In the genomic region with DNA sequence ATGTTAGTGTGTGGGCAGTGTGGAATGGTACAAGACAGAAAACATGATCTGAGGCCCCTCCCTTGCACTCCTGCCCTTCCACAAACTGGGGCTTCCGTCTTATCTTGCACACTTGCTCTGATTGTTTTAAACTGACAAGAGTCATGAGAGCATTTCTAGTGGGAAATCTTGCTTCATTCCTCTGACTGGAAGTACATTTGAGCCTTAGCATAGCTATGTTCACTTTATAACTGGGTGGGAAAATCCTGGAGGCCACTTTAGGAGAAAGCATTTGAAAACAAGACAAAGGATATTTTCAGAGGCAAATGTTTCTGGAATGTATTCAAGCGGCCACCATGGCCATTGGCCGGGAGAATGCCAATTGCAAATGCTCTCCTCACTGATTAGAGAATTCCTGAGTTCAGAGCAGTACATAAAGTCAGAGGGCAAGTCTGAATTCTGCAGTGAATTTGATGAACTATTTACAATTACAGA, we compare ENCODE assay signal across 15 mouse cellular contexts.
DNase-seq lines count a peak whose midpoint lies in the region; ATAC-seq and TF ChIP-seq lines count a peak whose summit lies in the region.
"Had no signal": no experiment of that assay in that cellular context is flagged by ENCODE, and none has a peak within 500 bp of the region (broad histone marks: within the 10 kb centered on the region; RNA-seq: fewer than 3 reads in every experiment).

No protein-coding gene starts in this region.

- no peaks in the 10 kb centered on the region for H3K9me3 ChIP-seq in heart, embryonic 11.5 days (replicated peaks; ENCODE audit: control insufficient read depth, low read length)
- H3K9me3 ChIP-seq in limb, embryonic 15.5 days, result no peaks in the 10 kb centered on the region
- H3K9me3 ChIP-seq in limb, embryonic 10.5 days (replicated peaks), result no peaks in the 10 kb centered on the region
- H3K9me3 ChIP-seq: hindbrain, embryonic 13.5 days; midbrain, embryonic 10.5 days had no signal

- no peak overlapping the region for H3K4me2 ChIP-seq in heart, embryonic 11.5 days
- H3K4me2 ChIP-seq in limb, embryonic 15.5 days, result no peak overlapping the region
- H3K4me2 ChIP-seq: hindbrain, embryonic 13.5 days had no signal

- no peak overlapping the region for H3K4me3 ChIP-seq in heart, embryonic 11.5 days (ENCODE audit: low read depth, low read length)
- no peak overlapping the region for H3K4me3 ChIP-seq in limb, embryonic 15.5 days
- H3K4me3 ChIP-seq in limb, embryonic 10.5 days, result no peak overlapping the region
- no peak overlapping the region for H3K4me3 ChIP-seq in embryonic fibroblast, embryonic 13.5 days (ENCODE audit: insufficient read depth, low read length)
- H3K4me3 ChIP-seq: hindbrain, embryonic 13.5 days; midbrain, embryonic 10.5 days had no signal

- DNase-seq in heart, adult 8-10 months (ENCODE audit: low spot score), result no peak
- no peak for DNase-seq in limb, embryonic 10.5 days (ENCODE audit: low spot score)
- DNase-seq in lung, postnatal 10 days, result peak; percentile 52
- DNase-seq in right cerebral cortex, postnatal 14 days, result no peak
- DNase-seq in ovary, adult 18-20 months (ENCODE audit: low spot score), result no peak
- DNase-seq: cerebellum, adult 9-10 months; thymus, postnatal 4 days had no signal

- peaks cover 34% of the 10 kb centered on the region for H3K4me1 ChIP-seq in heart, embryonic 11.5 days (ENCODE audit: control insufficient read depth, insufficient read depth, low read length)
- no peaks in the 10 kb centered on the region; the same call in 1 of the 2 replicates for H3K4me1 ChIP-seq in limb, embryonic 15.5 days
- H3K4me1 ChIP-seq in limb, embryonic 10.5 days, result peaks cover 6% of the 10 kb centered on the region; the same call in 1 of the 2 replicates
- H3K4me1 ChIP-seq in embryonic fibroblast, embryonic 13.5 days (ENCODE audit: control insufficient read depth, insufficient read depth, low read length), result no peaks in the 10 kb centered on the region

- no peak for ATAC-seq in heart, embryonic 11.5 days (replicated peaks; ENCODE audit: insufficient number of reproducible peaks, low FRiP score, low TSS enrichment)
- no peak for ATAC-seq in limb, embryonic 15.5 days (ENCODE audit: insufficient number of reproducible peaks, low FRiP score, low TSS enrichment, low read depth)
- ATAC-seq: activated CD4-positive, CD25-positive, alpha-beta regulatory T cell, adult 4 months; forebrain, embryonic 14.5 days had no signal

- H3K27ac ChIP-seq in heart, embryonic 11.5 days (ENCODE audit: low read depth, low read length), result peak overlapping the region; percentile 76
- peak overlapping the region; percentile 9; the same call in 1 of the 2 replicates for H3K27ac ChIP-seq in limb, embryonic 15.5 days
- H3K27ac ChIP-seq in limb, embryonic 10.5 days, result no peak overlapping the region
- H3K27ac ChIP-seq in embryonic fibroblast, embryonic 13.5 days (ENCODE audit: insufficient read depth, low read length), result peak overlapping the region; percentile 45
- H3K27ac ChIP-seq: hindbrain, embryonic 13.5 days; midbrain, embryonic 10.5 days had no signal

- H3K36me3 ChIP-seq in heart, embryonic 11.5 days (ENCODE audit: control insufficient read depth, insufficient read depth, low read length), result no peaks in the 10 kb centered on the region
- H3K36me3 ChIP-seq in limb, embryonic 15.5 days, result no peaks in the 10 kb centered on the region
- H3K36me3 ChIP-seq in limb, embryonic 10.5 days, result no peaks in the 10 kb centered on the region
- H3K36me3 ChIP-seq: G1E; hindbrain, embryonic 13.5 days; midbrain, embryonic 10.5 days had no signal

- no peak overlapping the region for H3K9ac ChIP-seq in heart, embryonic 11.5 days (ENCODE audit: low read depth, low read length)
- H3K9ac ChIP-seq in limb, embryonic 15.5 days, result no peak overlapping the region
- H3K9ac ChIP-seq: hindbrain, embryonic 13.5 days had no signal

- no peak for TF ChIP-seq CTCF in embryonic fibroblast, embryonic 13.5 days (IDR thresholded peaks at IDR 0.05; ENCODE audit: borderline replicate concordance, insufficient read depth, low read length)

- no peak for TF ChIP-seq POLR2A in embryonic fibroblast, embryonic 13.5 days (IDR thresholded peaks at IDR 0.05; ENCODE audit: low read depth, low read length)

- no peaks in the 10 kb centered on the region for H3K27me3 ChIP-seq in heart, embryonic 11.5 days (ENCODE audit: control insufficient read depth, insufficient read depth, low read length)
- H3K27me3 ChIP-seq in limb, embryonic 15.5 days, result no peaks in the 10 kb centered on the region
- H3K27me3 ChIP-seq in limb, embryonic 10.5 days (ENCODE audit: low read depth, poor library complexity, severe bottlenecking), result no peaks in the 10 kb centered on the region
- H3K27me3 ChIP-seq: hindbrain, embryonic 13.5 days had no signal

- WGBS in heart, embryonic 11.5 days (ENCODE audit: insufficient replicate concordance), result 17% methylated on average over 3 of the region's 3 CpGs
- 48% methylated on average over 3 of the region's 3 CpGs for WGBS in limb, embryonic 15.5 days
- 64% methylated on average over 3 of the region's 3 CpGs for WGBS in limb, embryonic 10.5 days
